Mouse (Mus musculus): ENCODE data around the gene A530032D15Rik.
"Not testable (repeated sequence)": the region's sequence is repeated elsewhere in the genome, so short reads cannot be mapped to it uniquely, and the experiment has no call there.

DNA sequence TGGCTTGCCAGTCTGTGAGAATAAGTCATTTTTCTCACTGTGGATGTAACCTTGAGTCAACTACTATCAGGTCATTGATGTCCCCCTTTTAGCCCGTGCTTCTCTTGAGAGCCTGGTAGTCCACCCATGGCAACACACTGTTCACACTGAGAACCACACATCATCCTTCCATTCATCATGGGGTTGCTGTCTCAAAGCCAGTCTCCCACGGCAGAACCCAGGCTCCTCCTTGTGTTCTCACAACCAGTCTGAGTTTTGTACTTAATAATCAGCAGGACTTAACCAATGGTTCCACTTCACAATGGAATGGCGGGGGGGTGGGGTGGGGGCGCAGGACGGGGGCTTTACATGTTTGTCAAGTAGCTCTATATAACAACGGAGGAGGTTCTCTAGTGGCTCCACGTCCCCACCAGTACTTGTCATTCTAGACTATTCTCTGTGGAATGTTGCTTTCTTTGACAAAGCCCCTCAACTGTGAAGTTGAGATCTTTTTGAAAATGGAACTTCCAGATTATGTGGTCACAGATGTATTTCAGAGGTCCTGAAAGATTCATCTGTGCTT, 16.6 kb downstream of the A530032D15Rik start:
- TF ChIP-seq POLR2A (IDR thresholded peaks at IDR 0.05; ENCODE audit: low read depth, low read length); CTCF (IDR thresholded peaks at IDR 0.05; ENCODE audit: extremely low read depth, insufficient read length, insufficient replicate concordance, low read depth, low read length): not testable (repeated sequence)

Data from small intestine, adult 2 months (tissue).